Mouse (Mus musculus) E14TG2a.4 (cell line): ENCODE data around the gene Gm49387.

Experiments
- H3K27me3 ChIP-seq: 2 replicates; pipeline ENCODE4 v1.6.1; 2014; ENCODE audit warnings: low read length, control low read depth; ENCODE audit not compliant: insufficient read depth
- H3K36me3 ChIP-seq: 2 replicates; pipeline ENCODE4 v1.6.1; 2014; ENCODE audit warnings: low read length, control low read depth; ENCODE audit not compliant: insufficient read depth
- H3K4me1 ChIP-seq: replicated peaks from 2 replicates; pipeline ENCODE4 v1.6.1; 2014; ENCODE audit warnings: low read depth, low read length, control low read depth
- H3K4me3 ChIP-seq: replicated peaks from 2 replicates; pipeline ENCODE4 v1.5.1; 2014; ENCODE audit warnings: mild to moderate bottlenecking, low read length
- H3K9me3 ChIP-seq: 2 replicates; pipeline ENCODE4 v1.6.1; 2014; ENCODE audit warnings: low read length, control low read depth
- CTCF ChIP-seq: conservative IDR thresholded peaks from 2 replicates; pipeline ENCODE4 v1.5.1; 2014; ENCODE audit warnings: low read length
- NANOG ChIP-seq: IDR thresholded peaks from 2 replicates; pipeline ENCODE4 v1.6.1; 2014; ENCODE audit warnings: borderline replicate concordance, low read length, mixed read lengths
- POU5F1 ChIP-seq: IDR thresholded peaks from 2 replicates; pipeline ENCODE4 v1.6.1; 2014; ENCODE audit warnings: low read length, borderline replicate concordance

The Gm49387 gene

DNA sequence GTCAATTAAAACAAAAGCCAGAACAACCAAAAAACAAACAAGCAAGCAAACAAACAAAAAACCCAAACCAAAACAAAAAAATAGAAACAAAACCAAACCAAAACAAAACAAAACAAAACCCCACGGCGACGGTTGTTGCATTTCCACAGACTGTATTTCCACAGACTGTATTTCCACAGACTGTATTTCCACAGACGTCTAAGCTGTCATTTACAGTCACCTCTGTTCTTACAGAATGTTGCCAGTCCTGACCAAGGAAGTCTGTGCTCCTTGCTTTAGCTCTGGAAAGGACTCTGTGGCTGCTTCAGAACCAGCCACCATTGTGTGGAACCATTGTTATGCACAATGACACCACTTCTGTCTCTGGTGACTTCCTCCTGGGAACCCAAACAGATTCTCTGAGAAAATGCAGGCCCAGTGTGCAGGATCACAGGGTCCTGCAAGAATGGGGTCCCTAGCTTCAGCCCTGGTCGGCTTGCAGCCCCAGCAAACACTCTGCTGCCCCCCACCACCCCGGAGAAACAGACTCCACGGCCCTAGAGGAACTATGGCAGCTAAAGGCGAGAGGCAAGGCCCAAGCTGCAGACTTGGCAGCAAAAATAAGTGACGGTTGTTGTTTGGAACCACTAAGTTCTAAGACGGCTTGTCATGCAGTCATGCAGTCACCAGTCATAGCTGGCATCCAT lies 31.1 kb upstream of the Gm49387 start:
- Histone ChIP-seq H3K27me3 (no peaks in the 10 kb centered on the region; the same call in 1 of the 2 replicates), H3K9me3 (no peaks in the 10 kb centered on the region), H3K36me3 (0 out of 2 replicates have a peak, but pooled peaks cover 2% of the 10 kb centered on the region), H3K4me1 (peaks cover 54% of the 10 kb centered on the region), H3K4me3 (no peak overlapping the region)
- TF ChIP-seq POU5F1 (peak; percentile 98), CTCF (no peak)

- H3K36me3 ChIP-seq, result 0 out of 2 replicates have a peak, but pooled peaks cover 2% of the 10 kb centered on the region
- H3K4me3 ChIP-seq, result peak overlapping the region; percentile 37; the same call in 1 of the 2 replicates
- no peaks in the 10 kb centered on the region for H3K9me3 ChIP-seq
- no peaks in the 10 kb centered on the region; the same call in 1 of the 2 replicates for H3K27me3 ChIP-seq
- peaks cover 63% of the 10 kb centered on the region for H3K4me1 ChIP-seq
- no peak for TF ChIP-seq CTCF
- no peak for TF ChIP-seq POU5F1
- TF ChIP-seq NANOG, result no peak
Observed at GRCm38 (mm10) chr14:31669642-31670490, 29.2 kb upstream of the Gm49387 start.

GRCm38 (mm10) chr14:31669161-31669611 lies 28.5 kb upstream of the Gm49387 start:
- Histone ChIP-seq H3K36me3 (0 out of 2 replicates have a peak, but pooled peaks cover 2% of the 10 kb centered on the region), H3K4me1 (peaks cover 67% of the 10 kb centered on the region), H3K27me3 (no peaks in the 10 kb centered on the region; the same call in 1 of the 2 replicates), H3K9me3 (no peaks in the 10 kb centered on the region), H3K4me3 (peak overlapping the region; percentile 37; the same call in 1 of the 2 replicates)
- TF ChIP-seq NANOG (no peak), POU5F1 (no peak), CTCF (no peak)

DNA sequence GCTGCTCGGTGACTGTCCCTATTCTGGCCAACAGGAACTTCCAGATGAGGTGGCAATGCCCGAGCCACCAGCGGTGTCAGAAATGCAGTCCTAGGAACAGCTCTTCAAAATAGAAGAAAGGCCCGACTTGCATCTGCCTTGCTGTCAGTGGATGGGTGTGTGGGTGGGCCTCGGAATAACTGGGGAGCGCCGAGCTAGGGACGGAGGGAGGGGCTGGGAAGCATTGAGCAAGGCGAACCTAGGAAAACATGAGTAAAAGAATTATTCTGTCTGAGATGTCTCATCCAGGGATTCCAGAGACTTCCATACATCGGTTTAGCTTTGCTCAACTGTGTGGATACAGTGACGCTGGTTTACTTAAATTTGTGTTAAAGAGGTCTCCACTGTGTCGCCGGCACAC lies 27.6 kb upstream of the Gm49387 start:
- Histone ChIP-seq H3K9me3 (no peaks in the 10 kb centered on the region), H3K4me3 (peak overlapping the region; percentile 17; the same call in 1 of the 2 replicates), H3K4me1 (peaks cover 74% of the 10 kb centered on the region), H3K27me3 (no peaks in the 10 kb centered on the region; the same call in 1 of the 2 replicates), H3K36me3 (0 out of 2 replicates have a peak, but pooled peaks cover 2% of the 10 kb centered on the region)
- TF ChIP-seq CTCF, result no peak
- TF ChIP-seq NANOG, result no peak
- no peak for TF ChIP-seq POU5F1

GRCm38 (mm10) chr14:31667741-31668140 lies 27.1 kb upstream of the Gm49387 start:
- no peak for TF ChIP-seq NANOG
- TF ChIP-seq POU5F1, result no peak
- TF ChIP-seq CTCF, result no peak

GRCm38 (mm10) chr14:31666931-31667705 lies 26.4 kb upstream of the Gm49387 start:
- no peak for TF ChIP-seq POU5F1
- no peak for TF ChIP-seq NANOG
- TF ChIP-seq CTCF, result no peak
- H3K36me3 ChIP-seq, result 0 out of 2 replicates have a peak, but pooled peaks cover 2% of the 10 kb centered on the region
- H3K27me3 ChIP-seq, result no peaks in the 10 kb centered on the region; the same call in 1 of the 2 replicates
- H3K4me3 ChIP-seq, result peak overlapping the region; percentile 17; the same call in 1 of the 2 replicates
- peaks cover 86% of the 10 kb centered on the region for H3K4me1 ChIP-seq
- no peaks in the 10 kb centered on the region for H3K9me3 ChIP-seq

More at GRCm38 (mm10) chr14:31667741-31668140, 27.1 kb upstream of the Gm49387 start:
- H3K36me3 ChIP-seq, result 0 out of 2 replicates have a peak, but pooled peaks cover 2% of the 10 kb centered on the region
- no peaks in the 10 kb centered on the region for H3K9me3 ChIP-seq
- H3K4me3 ChIP-seq, result peak overlapping the region; percentile 17; the same call in 1 of the 2 replicates
- no peaks in the 10 kb centered on the region; the same call in 1 of the 2 replicates for H3K27me3 ChIP-seq
- peaks cover 80% of the 10 kb centered on the region for H3K4me1 ChIP-seq

DNA sequence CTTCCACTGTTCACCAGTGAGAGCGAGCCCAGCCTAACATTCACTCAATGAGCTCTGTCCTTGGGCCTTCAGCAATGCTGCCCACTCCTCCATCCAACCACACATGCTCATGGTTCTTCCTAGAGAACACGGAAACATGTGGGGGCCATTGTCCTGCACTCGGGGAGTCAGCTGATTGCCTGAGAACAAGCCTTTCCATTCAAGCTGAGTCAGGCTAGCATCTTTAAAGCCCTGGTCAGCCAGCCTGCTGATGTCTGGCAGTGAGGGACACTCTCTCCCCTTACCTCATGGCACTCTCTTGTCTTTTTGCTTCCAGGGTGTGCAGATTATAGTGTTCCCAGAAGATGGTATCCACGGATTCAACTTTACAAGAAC lies 24.9 kb upstream of the Gm49387 start:
- TF ChIP-seq POU5F1 (no peak), NANOG (no peak), CTCF (no peak)
- Histone ChIP-seq H3K4me3 (no peak overlapping the region), H3K4me1 (peaks cover 86% of the 10 kb centered on the region), H3K27me3 (no peaks in the 10 kb centered on the region; the same call in 1 of the 2 replicates), H3K9me3 (no peaks in the 10 kb centered on the region), H3K36me3 (0 out of 2 replicates have a peak, but pooled peaks cover 2% of the 10 kb centered on the region)
